Mouse (Mus musculus) embryonic fibroblast, embryonic 13.5 days (primary cell): Measurements from ENCODE around the gene Serpinf2. TPM values are rescaled to one million over a fixed set of nuclear protein-coding genes. Genes with fewer than 3 reads are reported as not detected.

Experiments
- H3K27ac ChIP-seq: 2 replicates; pipeline ENCODE4 v1.5.1; 2012; ENCODE audit warnings: low read length, control low read depth, inconsistent platforms; ENCODE audit not compliant: insufficient read depth
- H3K4me1 ChIP-seq: 2 replicates; pipeline ENCODE4 v1.6.1; 2011; ENCODE audit warnings: low read length; ENCODE audit not compliant: control insufficient read depth, insufficient read depth
- H3K4me3 ChIP-seq: 2 replicates; pipeline ENCODE4 v1.5.1; 2011; ENCODE audit warnings: mild to moderate bottlenecking, control low read depth, low read length; ENCODE audit not compliant: insufficient read depth
- CTCF ChIP-seq: IDR thresholded peaks from 2 replicates; pipeline ENCODE4 v1.5.1; 2011; ENCODE audit warnings: mild to moderate bottlenecking, control low read depth, low read length, moderate library complexity, borderline replicate concordance; ENCODE audit not compliant: insufficient read depth
- POLR2A ChIP-seq: IDR thresholded peaks from 2 replicates; pipeline ENCODE4 v1.6.1; 2011; ENCODE audit warnings: low read depth, mild to moderate bottlenecking, control low read depth, low read length, moderate library complexity
- polyA plus RNA-seq: library from polyadenylated mRNA; stranded (reverse); fragments of >200 nt; gene quantifications from 2 replicates; pipeline ENCODE4 v1.2.4, GENCODE M21; 2011; ENCODE audit warnings: low read depth; ENCODE audit not compliant: missing spikeins, insufficient read length

The Serpinf2 gene
- polyA plus RNA-seq, 1 experiment: not detected

DNA sequence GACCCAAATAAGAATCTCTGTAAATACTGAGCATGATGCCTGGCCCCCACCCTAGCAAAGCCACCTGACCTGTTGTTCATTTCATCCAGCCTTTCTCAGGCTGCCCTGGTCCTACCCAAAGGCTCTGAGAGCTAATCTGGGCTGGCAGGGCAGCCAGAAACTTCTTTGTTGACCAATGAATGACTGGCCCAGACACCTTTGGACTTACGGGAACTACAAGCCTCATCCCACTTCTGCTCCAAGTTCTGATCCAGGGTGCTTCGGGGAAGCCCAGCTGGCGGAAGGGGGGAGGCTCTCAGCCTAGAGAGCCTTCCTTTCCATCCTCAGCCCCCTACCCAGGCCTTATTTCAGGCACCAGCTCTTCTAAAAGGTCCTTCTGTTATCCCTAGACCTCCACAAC, 587 bp downstream of the Serpinf2 start:
- TF ChIP-seq CTCF: no peak
- TF ChIP-seq POLR2A: no peak
- H3K4me3 ChIP-seq: no peak overlapping the region
- H3K27ac ChIP-seq: no peak overlapping the region
- no peaks in the 10 kb centered on the region for H3K4me1 ChIP-seq

DNA sequence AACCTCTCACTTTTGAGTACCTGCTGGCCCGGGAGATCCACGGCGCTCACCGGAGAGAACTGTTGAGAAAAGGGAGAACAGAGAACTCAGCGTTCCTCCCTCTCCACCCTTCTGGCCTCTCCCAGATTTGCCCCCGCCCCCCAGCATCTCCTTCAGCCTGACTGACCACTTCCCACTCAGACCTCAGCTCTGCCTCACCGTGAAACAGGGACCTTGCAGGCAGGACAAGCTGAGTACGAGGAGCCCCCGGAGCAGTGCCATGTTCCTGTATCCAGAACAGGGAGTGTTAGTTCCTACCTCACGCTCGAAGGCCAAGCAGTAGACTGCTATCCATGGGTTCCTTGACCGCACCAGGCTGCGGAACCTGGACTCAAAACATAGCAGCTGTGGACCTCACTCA, 1.2 kb downstream of the Serpinf2 start:
- no peak overlapping the region for H3K27ac ChIP-seq
- no peak for TF ChIP-seq POLR2A
- no peak for TF ChIP-seq CTCF
- H3K4me3 ChIP-seq: no peak overlapping the region
- H3K4me1 ChIP-seq: no peaks in the 10 kb centered on the region

DNA sequence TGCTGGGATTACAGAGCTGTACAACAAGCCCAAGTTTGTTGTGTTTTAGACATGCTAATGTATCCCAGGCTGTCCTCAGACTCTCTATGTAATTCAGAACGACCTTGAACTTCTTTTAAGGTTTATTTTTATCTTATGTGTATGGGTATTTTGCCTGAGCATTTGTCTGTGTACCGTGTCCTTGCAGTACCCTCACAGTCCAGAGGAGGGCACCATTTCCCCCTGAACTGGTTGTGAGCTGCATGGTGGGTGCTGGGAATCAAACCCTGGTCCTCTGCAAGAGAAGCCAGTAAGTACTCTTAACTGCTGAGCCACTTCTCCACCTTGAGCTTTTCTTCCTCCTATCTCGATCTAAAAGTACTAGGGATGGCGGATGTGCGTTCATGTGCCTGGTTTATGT, 5.3 kb downstream of the Serpinf2 start:
- no peak overlapping the region for H3K4me3 ChIP-seq
- no peak overlapping the region for H3K27ac ChIP-seq
- no peak for TF ChIP-seq CTCF
- no peaks in the 10 kb centered on the region for H3K4me1 ChIP-seq

DNA sequence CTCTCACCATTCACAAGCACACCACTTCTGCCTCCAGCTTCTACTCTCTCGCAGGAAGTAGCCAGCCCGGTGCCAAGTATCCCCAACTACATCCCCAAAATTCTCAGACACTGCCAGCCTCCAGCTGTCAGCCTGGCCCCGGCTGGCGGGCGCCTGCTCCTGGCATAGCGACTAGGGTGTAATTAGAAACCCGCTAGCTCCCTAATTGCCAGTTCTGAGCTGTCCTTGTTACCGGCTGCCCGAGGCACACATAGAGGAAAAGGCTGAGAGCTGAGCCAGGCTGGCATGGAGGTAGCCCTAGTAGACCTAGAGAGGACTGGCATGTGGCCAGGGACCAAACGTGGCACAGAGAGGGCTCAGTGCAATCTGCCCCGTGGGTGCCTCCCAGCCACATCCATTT, 8.1 kb downstream of the Serpinf2 start:
- H3K4me1 ChIP-seq: no peaks in the 10 kb centered on the region
- TF ChIP-seq CTCF (no peak), POLR2A (no peak)
- H3K4me3 ChIP-seq: no peak overlapping the region
- H3K27ac ChIP-seq: no peak overlapping the region

DNA sequence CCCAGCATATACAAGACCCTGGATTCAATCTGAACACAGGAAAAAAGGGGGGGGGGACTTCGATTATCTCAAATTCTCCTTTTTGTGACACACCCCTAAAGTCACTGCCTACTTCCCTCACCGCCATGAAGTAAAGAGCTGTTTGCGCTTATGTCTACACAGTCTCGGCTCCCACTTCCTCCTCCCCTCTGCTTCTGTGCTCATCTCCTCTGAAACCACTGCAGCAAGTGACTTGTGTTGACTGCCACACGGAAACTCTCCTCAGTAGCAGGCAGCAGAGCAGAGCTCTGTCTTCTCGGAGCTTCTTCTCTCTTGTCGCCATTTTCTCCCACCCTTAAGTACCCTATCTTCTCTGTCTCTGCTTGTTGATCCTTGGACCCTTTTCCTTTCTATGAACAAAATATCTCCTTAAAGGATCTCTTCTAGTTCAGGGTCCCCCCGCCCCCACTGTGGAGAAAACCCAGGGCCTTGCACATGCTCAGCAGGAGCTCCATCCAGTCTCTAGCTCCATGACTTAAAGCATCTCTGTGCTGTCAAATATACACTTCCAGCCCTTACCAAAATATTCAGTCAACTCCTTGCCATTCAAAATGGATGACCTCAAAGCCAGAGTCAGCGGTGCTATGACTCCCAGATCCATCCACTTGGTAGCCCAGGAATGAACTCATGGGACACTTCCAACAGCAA, 10.2 kb downstream of the Serpinf2 start:
- Histone ChIP-seq H3K27ac (no peak overlapping the region), H3K4me1 (no peaks in the 10 kb centered on the region), H3K4me3 (no peak overlapping the region)
- TF ChIP-seq CTCF (no peak), POLR2A (no peak)

DNA sequence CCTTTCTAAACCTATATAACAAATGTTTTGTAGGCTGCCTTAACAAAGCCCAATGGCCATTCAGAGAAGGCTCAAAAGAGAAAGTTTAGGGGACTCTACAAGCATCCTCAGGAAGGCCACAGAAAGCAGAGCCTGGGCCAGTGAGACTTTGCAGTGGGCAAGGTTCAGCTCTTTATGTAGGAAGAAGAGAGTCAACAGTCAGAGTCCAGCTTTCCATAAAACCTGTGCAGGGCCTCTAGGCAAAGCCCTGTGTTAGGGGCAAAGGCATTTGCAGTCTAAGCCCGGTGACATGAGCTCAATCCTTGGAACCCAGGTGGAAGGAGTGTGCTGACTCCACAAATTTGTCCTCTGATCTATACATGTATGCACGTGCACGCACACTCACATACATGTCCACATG, 14.9 kb downstream of the Serpinf2 start:
- H3K4me3 ChIP-seq: no peak overlapping the region
- TF ChIP-seq CTCF: no peak
- TF ChIP-seq POLR2A: no peak
- H3K27ac ChIP-seq: no peak overlapping the region
- H3K4me1 ChIP-seq: 0 out of 2 replicates have a peak, but pooled peaks cover 2% of the 10 kb centered on the region

DNA sequence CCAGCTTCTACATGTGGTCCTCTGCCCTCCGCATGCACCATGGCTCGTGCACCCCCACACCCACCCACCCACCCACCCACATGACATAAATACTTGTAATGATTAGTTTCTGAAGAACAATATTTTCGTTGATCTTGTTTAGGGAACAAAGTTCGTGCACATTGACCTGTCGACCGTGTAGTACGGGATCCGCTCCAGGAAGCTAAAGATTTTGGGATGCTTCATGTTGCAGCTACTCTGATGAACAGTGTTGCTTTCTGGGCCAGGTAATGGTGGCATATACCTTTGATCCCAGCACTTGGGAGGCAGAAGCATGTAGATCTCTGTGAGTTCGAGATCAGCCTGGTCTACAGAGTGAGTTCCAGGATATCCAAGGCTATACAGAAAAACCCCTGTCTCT, 15.4 kb downstream of the Serpinf2 start:
- H3K27ac ChIP-seq: no peak overlapping the region
- TF ChIP-seq POLR2A: no peak
- TF ChIP-seq CTCF: no peak
- H3K4me1 ChIP-seq: 0 out of 2 replicates have a peak, but pooled peaks cover 2% of the 10 kb centered on the region
- no peak overlapping the region for H3K4me3 ChIP-seq

DNA sequence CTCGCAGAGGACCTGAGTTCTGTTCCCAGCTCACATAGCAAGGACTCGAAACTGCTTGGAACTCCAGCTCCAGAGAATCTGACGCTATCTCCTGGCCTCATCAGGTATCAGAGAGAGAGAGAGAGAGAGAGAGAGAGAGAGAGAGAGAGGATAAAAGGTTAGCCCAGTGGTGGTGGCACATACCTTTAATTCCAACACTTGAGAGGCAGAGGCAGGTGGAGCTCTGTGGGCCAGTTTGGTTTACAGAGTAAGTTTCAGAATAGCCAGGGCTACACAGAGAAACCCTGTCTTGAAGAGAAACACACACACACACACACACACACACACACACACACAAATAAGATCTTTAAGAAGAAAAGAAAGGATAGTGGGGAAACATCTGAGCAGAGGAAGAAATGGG, 16.3 kb downstream of the Serpinf2 start:
- Histone ChIP-seq H3K4me3 (no peak overlapping the region), H3K27ac (no peak overlapping the region), H3K4me1 (0 out of 2 replicates have a peak, but pooled peaks cover 2% of the 10 kb centered on the region)
- TF ChIP-seq POLR2A (no peak), CTCF (no peak)

DNA sequence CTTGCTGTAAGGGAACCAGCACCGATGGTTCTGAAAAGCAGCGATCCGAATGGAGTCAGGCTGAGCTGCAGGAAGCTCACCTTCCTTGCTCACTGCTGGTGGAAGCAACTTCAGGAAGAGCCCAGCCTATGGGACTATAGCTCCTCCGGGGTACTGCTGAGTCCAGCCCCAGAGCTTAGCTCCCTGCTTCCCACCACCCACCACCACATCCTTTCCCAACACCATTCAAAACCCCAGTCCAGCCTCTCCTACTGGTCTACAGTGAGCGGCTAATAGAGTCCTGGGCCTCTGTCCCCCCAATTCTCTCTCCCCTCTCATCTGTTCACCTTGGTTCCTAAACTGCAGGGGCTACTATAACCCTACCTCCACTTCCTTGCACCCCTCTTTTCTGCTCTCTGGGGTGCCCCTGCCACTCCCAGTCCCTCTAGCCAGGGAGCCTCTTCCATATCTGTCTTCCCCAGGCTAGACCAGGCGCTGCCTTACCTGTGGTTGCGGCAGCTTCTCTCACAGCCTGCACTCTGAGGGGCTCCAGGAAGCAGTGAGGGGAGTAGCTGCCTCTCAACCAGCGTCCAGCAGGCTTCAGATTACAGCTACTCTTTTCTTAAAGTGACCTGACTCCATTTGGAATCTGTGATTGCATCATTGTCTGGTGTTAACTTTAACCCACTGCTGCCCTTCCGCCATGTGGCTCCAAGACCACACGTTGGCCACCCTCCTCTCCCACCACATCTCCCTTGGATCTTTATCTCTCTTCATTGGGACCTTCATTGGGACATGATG, 17.2 kb downstream of the Serpinf2 start, which contains the start of gene Serpinf1:
Gene Serpinf1, minus strand, starts transcription at position 689 of the 780 bp plus-strand sequence.
- Histone ChIP-seq H3K4me3 (peak within 1 kb of the TSS; percentile 69), H3K27ac (peak within 1 kb of the TSS; percentile 85), H3K4me1 (0 out of 2 replicates have a peak, but pooled peaks cover 2% of the 10 kb centered on the region)
- TF ChIP-seq CTCF: no peak
- peak; percentile 96 for TF ChIP-seq POLR2A
